Mouse (Mus musculus): ENCODE data around the gene Ppp3ca. TPM values are rescaled to one million over a fixed set of nuclear protein-coding genes. Genes with fewer than 3 reads are reported as not detected.

Ppp3ca gene
- total and polyA plus RNA-seq, 2 experiments from 2014 or later: 159 to 184 TPM

DNA sequence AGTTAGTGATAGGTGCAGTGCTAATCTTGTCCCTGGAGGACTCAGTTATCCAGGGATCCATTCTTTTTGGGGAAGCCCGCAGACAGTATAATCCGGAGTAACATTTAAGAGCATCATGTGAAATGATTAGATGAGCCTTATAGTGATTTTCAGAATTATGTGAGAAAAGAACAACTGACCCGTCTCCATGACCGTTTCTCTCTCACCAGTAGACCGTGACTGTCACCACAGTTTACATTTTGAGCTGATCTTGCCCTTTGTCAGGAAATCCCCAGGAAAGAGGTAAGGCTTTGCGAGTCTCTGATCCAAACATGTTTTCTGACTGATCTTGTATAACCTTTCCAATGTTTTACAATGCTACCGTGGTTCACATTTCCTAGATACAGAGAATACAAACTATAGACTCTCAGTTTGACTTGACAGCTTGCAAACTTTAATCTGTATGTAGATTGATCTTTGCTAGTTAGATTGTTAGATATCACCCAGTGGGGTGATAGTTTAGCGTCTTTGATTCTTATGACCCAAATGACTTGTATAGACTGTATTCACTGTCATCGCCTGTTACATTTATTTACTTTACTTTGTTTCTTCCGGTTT lies 40.5 kb downstream of the Ppp3ca start:
- Histone ChIP-seq H3K36me3 (ENCODE audit: insufficient read depth, low read length) (no peaks in the 10 kb centered on the region), H3K4me2 (ENCODE audit: low read depth, low read length, poor library complexity, severe bottlenecking) (no peak overlapping the region), H3K27me3 (ENCODE audit: insufficient read depth, low read length) (no peaks in the 10 kb centered on the region), H3K9me3 (ENCODE audit: low read length) (no peaks in the 10 kb centered on the region), H3K4me3 (ENCODE audit: low read depth, low read length) (no peak overlapping the region), H3K9ac (replicated peaks; ENCODE audit: low read length, poor library complexity, severe bottlenecking) (no peak overlapping the region), H3K27ac (ENCODE audit: low read depth, low read length) (no peak overlapping the region), H3K4me1 (ENCODE audit: insufficient read depth, low read length) (no peaks in the 10 kb centered on the region)
- TF ChIP-seq CTCF (IDR thresholded peaks at IDR 0.05): no peak
- DNase-seq (ENCODE audit: low spot score) (no peak), ATAC-seq (ENCODE audit: low FRiP score) (no peak)
- WGBS: 52% methylated on average over 10 of the region's 10 CpGs

DNA sequence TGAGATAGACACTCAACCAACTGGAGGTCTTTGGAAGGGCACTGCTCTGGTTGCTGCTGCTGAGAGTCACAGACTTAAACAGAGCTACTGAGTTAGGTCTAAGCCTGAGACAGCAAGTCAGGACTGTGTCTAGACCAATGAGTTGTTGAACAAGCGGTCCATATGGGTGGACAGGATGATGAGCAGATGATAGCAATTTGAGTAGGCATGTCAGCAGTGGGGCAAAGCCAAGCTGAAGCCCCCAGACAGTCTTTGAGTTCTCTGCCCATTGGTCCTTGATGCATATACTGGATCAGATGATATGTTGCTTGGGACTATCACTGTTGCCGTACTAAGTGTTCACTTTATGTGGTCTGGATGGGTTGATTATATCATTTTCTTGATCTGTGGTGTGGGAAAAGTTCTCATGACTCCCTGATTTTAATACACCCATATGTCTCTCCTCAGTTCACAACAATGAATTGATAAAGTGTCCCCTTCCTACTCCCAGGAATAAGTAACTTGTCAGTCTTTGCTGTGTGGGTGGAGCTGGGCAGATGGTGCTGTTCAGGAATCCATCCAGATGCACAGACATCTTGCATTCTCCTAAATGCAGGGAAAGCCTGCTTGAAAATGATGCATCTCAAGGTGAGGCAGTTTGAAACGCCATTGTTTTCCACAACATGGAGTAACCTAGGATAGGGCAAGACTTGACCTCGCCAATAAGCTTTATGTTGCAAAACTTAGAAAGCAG lies 44.5 kb downstream of the Ppp3ca start:
- ATAC-seq (ENCODE audit: low FRiP score): no peak
- H3K9ac ChIP-seq (replicated peaks; ENCODE audit: low read length, poor library complexity, severe bottlenecking): no peak overlapping the region
- WGBS: 92% methylated on average over 4 of the region's 4 CpGs
- H3K27ac ChIP-seq (ENCODE audit: low read depth, low read length): no peak overlapping the region
- H3K9me3 ChIP-seq (ENCODE audit: low read length): no peaks in the 10 kb centered on the region
- no peak for DNase-seq (ENCODE audit: low spot score)
- no peak overlapping the region for H3K4me3 ChIP-seq (ENCODE audit: low read depth, low read length)
- H3K4me2 ChIP-seq (ENCODE audit: low read depth, low read length, poor library complexity, severe bottlenecking): no peak overlapping the region
- TF ChIP-seq CTCF (IDR thresholded peaks at IDR 0.05): no peak
- H3K27me3 ChIP-seq (ENCODE audit: insufficient read depth, low read length): no peaks in the 10 kb centered on the region
- no peaks in the 10 kb centered on the region; the same call in 1 of the 2 replicates for H3K4me1 ChIP-seq (ENCODE audit: insufficient read depth, low read length)
- H3K36me3 ChIP-seq (ENCODE audit: insufficient read depth, low read length): no peaks in the 10 kb centered on the region

DNA sequence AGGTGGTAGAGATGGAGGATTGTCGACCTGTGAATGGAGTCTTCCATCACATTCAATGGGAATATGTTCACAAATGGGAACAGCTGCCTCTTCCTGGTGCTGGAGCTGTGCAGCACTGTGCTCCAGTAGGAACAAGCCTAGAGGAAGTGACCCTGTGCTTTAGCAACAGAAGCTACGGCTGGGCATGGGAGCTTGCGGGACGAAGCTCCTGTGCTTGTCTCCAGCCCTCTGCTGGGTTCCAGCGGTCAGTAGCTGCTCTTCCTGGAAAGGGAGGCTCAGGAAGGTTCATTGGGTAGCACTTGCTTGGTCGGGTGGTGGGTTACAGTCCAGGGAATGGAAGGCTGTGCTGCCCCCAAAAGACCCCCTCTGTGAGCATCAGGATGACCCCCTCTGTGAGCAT lies 46.3 kb downstream of the Ppp3ca start:
- ATAC-seq (ENCODE audit: low FRiP score) (no peak), DNase-seq (ENCODE audit: low spot score) (no peak)
- no peak overlapping the region for H3K27ac ChIP-seq (ENCODE audit: low read depth, low read length)
- no peak overlapping the region for H3K4me3 ChIP-seq (ENCODE audit: low read depth, low read length)
- no peak for TF ChIP-seq CTCF (IDR thresholded peaks at IDR 0.05)
- H3K9me3 ChIP-seq (ENCODE audit: low read length): no peaks in the 10 kb centered on the region
- H3K9ac ChIP-seq (replicated peaks; ENCODE audit: low read length, poor library complexity, severe bottlenecking): no peak overlapping the region
- H3K36me3 ChIP-seq (ENCODE audit: insufficient read depth, low read length): no peaks in the 10 kb centered on the region
- H3K4me1 ChIP-seq (ENCODE audit: insufficient read depth, low read length): no peaks in the 10 kb centered on the region; the same call in 1 of the 2 replicates
- no peak overlapping the region for H3K4me2 ChIP-seq (ENCODE audit: low read depth, low read length, poor library complexity, severe bottlenecking)
- H3K27me3 ChIP-seq (ENCODE audit: insufficient read depth, low read length): no peaks in the 10 kb centered on the region
- 86% methylated on average over 6 of the region's 6 CpGs for WGBS

GRCm38 (mm10) chr3:136718412-136718811 lies 48.5 kb downstream of the Ppp3ca start:
- Histone ChIP-seq H3K27me3 (ENCODE audit: insufficient read depth, low read length) (no peaks in the 10 kb centered on the region), H3K36me3 (ENCODE audit: insufficient read depth, low read length) (no peaks in the 10 kb centered on the region), H3K4me2 (ENCODE audit: low read depth, low read length, poor library complexity, severe bottlenecking) (no peak overlapping the region), H3K9me3 (ENCODE audit: low read length) (no peaks in the 10 kb centered on the region), H3K4me3 (ENCODE audit: low read depth, low read length) (no peak overlapping the region), H3K27ac (ENCODE audit: low read depth, low read length) (no peak overlapping the region), H3K9ac (replicated peaks; ENCODE audit: low read length, poor library complexity, severe bottlenecking) (no peak overlapping the region), H3K4me1 (ENCODE audit: insufficient read depth, low read length) (no peaks in the 10 kb centered on the region; the same call in 1 of the 2 replicates)
- 94% methylated on average over 5 of the region's 5 CpGs for WGBS
- ATAC-seq (ENCODE audit: low FRiP score) (no peak), DNase-seq (ENCODE audit: low spot score) (no peak)
- no peak for TF ChIP-seq CTCF (IDR thresholded peaks at IDR 0.05)

DNA sequence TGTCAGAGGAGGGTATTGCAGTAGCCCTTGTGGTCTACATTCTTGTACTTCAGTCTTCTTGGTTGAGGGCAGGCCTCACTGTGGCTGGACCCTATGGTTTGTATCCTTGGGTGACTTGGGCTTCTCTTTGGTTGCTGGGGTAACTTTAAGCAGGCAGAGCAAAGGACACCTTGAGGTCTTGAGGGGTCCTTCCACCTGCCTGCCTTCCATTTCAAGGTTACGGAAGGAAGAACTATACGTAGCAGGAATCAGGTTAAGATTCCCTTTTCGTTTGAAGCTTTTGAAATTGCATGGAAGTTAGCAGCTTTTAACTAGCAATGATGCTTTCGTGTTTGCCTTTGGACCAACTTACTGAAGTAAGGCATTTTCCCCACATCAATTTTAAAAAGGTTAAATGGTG lies 51.3 kb downstream of the Ppp3ca start:
- Histone ChIP-seq H3K36me3 (ENCODE audit: insufficient read depth, low read length) (no peaks in the 10 kb centered on the region), H3K4me2 (ENCODE audit: low read depth, low read length, poor library complexity, severe bottlenecking) (no peak overlapping the region), H3K27me3 (ENCODE audit: insufficient read depth, low read length) (no peaks in the 10 kb centered on the region), H3K4me1 (ENCODE audit: insufficient read depth, low read length) (no peaks in the 10 kb centered on the region; the same call in 1 of the 2 replicates), H3K27ac (ENCODE audit: low read depth, low read length) (no peak overlapping the region), H3K9ac (replicated peaks; ENCODE audit: low read length, poor library complexity, severe bottlenecking) (no peak overlapping the region), H3K4me3 (ENCODE audit: low read depth, low read length) (no peak overlapping the region), H3K9me3 (ENCODE audit: low read length) (no peaks in the 10 kb centered on the region)
- ATAC-seq (ENCODE audit: low FRiP score) (no peak), DNase-seq (ENCODE audit: low spot score) (no peak)
- 92% methylated on average over 4 of the region's 4 CpGs for WGBS
- TF ChIP-seq CTCF (IDR thresholded peaks at IDR 0.05): no peak

GRCm38 (mm10) chr3:136721804-136722427 lies 52.0 kb downstream of the Ppp3ca start:
- H3K27me3 ChIP-seq (ENCODE audit: insufficient read depth, low read length): no peaks in the 10 kb centered on the region
- H3K9me3 ChIP-seq (ENCODE audit: low read length): no peaks in the 10 kb centered on the region
- H3K27ac ChIP-seq (ENCODE audit: low read depth, low read length): no peak overlapping the region
- no peak for ATAC-seq (ENCODE audit: low FRiP score)
- DNase-seq (ENCODE audit: low spot score): no peak
- H3K4me3 ChIP-seq (ENCODE audit: low read depth, low read length): no peak overlapping the region
- H3K9ac ChIP-seq (replicated peaks; ENCODE audit: low read length, poor library complexity, severe bottlenecking): no peak overlapping the region
- H3K4me1 ChIP-seq (ENCODE audit: insufficient read depth, low read length): no peaks in the 10 kb centered on the region; the same call in 1 of the 2 replicates
- H3K4me2 ChIP-seq (ENCODE audit: low read depth, low read length, poor library complexity, severe bottlenecking): no peak overlapping the region
- TF ChIP-seq CTCF (IDR thresholded peaks at IDR 0.05): no peak
- WGBS: 64% methylated on average over 4 of the region's 4 CpGs
- no peaks in the 10 kb centered on the region for H3K36me3 ChIP-seq (ENCODE audit: insufficient read depth, low read length)

Measured in midbrain, postnatal 0 days (tissue).